Mouse (Mus musculus) spleen, embryonic (tissue): ENCODE measurements at regions not wholly inside any gene's neighbourhood (a gene's known extent, or its start where the extent isn't known, plus 50 kb on each side); places are given as distances from the start of the nearest gene placed in this dataset.

Source experiments
- CTCF ChIA-PET: fragments of 350-600 bp; sonication (Branson Sonifier 250); formaldehyde crosslinking; loops from one replicate; lab custom pipeline; 2022; lab: Charles Lee

DNA sequence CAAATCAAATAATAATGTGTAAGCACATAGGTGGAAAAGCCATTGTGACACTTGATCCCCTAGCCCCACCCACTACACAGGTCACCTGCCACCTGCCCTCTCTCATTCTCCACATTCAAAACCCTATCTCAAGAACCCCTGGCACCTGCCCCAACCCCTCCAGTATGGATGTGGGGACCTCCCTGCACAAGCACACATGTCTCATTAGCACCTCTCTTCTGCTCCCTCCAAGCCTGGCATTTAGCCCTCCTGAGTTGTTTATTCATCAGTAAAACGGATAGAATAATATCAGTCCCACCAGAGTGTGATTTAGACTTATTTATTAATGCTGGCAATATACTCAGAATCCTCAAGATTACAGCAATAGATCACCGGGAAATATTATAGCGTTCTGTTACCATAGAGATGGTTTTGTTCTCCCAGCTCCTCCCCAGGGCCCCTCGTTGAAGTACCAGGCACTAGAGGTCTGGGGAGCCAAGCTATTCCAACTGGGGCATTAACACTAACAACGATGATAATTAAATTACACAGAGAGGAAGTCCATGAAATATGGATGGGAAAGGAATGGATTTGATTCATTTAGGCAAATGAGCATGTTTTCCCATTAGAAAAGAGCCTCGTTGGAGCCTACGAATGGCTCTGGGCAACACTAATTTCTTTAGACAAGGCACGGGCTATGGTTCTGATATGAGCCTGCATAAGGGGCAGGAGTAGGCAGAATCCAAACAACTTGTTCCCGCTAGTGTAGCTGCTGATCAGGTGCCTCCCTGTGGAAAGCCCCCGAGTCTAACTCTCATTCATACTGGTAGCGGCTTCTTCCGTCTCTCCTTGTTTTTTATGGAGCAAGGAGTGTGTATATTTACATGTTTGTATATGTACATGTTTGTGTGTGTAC is 148.1 kb upstream of the Hs6st1 start:
- CTCF ChIA-PET = interaction anchor here (0.6 kb wide), 1 partner anchor 402 kb away, joined by 4 read pairs; no protein-coding TSS in a partner anchor

DNA sequence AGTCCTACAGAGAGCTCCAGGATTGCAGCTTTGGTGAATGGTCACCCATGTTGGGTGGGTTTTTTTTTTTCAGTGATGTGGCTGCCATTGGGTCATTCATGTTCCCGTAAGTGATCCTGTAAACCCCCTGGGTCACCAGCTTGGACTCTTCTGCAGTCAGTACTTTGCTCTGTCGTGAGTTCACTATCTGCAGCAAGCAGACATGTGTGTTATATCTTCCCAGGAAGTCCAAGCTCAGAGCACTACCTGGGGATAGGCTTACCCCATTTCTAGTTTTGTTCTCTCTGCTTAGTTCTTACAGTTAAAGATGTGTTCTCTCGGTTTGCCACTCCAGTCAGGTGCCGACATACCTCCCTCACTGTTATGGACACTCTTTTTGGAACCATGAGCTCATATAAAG is 143.4 kb upstream of the Hs6st1 start:
- CTCF ChIA-PET = no interaction called here

DNA sequence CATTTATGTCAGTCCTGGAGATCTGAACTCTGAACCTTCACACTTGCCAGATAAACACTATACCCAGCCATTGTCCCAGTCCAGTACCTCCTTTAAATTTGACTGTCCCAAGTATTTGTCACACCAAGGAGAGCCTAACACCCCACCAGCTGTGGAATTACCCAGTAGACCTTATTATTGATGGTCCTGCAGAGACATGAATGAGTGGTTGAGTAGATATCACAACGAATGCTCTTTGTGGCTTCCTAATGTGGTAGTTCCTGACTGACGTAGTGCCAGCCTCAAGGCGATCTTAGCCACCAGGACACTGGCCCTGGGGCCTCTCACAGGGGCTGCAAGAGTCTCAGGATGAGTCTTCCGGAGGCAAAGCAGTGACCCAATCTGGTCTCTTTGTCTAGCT is 142.9 kb upstream of the Hs6st1 start:
- CTCF ChIA-PET = no interaction called here

DNA sequence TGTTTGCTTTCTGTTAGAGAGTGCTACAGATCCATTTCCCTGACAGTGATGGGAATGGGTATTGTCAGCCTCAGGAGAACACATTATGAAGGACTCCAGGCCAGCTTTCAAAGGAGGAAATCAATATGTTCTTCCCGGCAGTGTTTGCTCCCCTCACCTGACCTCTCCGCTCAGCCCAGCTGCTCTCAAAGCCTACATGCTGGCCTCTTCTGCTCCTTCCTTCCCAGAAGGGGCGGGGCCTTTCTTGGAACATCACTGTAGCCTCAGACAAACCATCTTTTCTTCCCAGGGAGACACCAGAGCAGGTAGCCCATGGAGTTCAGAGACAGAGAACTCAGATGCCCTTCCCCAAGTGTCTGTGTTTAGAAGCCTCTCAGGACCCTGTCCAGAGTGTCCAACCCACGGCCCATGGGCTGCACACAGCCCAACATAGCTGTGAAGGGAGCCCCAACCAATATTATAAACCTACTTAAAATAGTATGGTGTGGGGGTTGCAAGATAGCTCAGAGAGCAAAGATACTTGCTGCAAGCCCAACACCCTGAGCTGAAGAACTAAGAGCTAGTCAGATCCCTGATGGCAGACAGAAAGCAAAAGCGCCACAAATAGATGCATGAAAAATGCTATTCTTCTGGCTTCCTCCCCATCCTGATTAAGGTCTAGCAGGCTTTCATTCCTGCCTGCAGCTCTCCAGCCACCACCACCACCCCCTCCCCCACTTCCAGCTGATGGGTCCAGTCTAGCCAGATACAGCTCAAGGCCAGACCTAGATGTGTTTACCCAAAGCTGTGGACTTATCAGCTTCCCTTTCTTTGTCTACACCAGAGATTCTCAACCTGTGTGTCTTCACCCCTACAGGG is 141.8 kb upstream of the Hs6st1 start:
- CTCF ChIA-PET = no interaction called here

DNA sequence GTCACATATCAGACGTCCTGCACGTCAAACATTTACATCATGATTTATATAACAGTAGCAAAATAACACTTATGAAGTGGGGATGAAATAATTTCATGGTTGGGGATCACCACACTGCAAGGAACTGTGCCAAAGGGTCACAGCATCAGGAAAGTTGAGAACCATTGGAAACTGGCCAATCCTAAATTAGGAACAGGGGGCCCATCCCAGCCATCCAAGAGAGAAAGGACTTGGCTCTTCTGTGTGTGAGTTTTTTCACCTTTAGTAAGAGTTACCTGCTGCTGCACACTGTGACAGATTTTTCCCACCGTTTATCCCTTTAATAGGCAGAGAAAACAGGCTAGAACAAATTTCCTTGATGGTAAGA is 141.2 kb upstream of the Hs6st1 start:
- CTCF ChIA-PET = no interaction called here

DNA sequence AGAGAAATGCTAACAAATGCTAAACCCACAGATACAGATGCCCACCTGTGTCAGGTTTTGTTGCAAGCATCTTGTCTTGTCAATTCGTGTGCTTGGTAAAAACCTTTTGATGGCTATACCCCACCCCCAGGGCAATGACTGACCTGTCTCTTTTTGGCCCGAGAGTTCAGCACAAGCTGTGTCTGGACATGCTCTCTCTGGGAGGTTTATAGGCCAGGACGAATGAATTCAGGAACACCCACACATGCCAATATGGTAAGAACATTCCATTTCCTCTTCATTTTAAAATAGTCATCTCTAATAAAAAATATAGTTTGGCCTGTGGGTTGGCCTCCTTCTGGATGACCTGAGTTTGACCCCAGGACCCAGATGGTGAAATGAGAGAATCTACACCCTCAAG is 137.8 kb upstream of the Hs6st1 start:
- CTCF ChIA-PET = no interaction called here

DNA sequence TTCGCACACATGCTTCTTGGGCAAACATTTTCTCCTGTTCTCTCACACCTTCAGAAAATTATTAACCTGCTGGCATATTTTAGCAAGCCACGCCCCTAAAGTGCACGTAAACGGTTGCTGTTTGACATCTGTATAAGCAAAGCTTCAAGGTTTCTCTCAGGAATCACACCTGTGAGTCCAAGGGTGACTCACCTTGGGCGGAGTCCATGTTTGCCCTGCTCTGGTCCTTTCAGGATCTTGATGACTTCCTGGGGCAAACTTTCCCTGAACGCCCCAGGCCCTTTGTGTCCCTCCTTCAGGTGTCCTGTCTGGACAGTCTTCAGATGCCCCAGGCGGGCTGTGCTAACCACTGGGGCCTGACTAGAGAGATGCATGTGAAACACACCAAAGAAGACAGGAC is 137.1 kb upstream of the Hs6st1 start:
- CTCF ChIA-PET = no interaction called here

DNA sequence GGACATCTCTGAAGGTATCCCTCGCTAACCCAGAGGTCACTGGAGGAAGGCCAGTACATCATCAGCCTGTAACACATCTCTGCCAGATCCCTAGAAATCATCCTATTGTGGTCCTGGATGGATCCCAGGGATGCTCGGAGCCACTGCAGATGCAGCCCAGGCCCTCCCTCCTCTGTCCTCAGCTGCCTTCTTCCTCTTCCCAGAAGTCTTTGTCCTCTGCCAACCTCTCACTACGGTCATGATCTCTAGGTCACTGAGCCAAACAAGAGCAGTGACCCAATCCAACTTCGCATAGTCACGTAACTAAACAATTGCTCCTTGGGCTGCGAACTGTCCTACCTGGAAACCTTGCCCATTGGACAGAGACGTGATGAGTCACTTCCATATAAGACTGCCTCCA is 134.7 kb upstream of the Hs6st1 start:
- CTCF ChIA-PET = no interaction called here

DNA sequence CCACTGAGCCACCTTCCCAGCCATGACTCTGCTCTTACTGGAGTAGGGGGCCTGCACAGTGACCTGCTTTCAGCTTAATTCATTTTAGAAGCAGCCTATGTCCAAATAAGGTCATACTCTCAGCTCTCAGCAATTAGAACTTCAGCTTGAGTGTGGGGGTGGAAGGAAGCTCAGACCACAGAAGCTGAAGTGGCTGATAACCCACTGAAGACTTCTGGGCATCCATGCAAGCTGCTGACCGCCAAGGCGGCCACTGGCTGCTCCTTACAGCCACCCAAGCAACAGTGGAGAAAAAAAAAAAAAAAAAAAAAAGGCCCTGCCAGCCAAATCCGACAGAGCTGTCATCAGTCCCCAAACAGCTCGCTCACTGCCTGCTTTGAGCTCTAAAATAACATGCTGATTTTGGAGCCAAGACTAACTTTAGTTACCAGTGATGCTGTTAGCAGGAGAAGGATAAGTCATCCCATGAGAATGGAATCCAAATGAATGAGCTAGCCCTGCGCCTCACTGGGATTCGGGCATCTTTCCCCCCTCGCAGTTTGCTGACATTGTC is 133.0 kb upstream of the Hs6st1 start:
- CTCF ChIA-PET = no interaction called here

DNA sequence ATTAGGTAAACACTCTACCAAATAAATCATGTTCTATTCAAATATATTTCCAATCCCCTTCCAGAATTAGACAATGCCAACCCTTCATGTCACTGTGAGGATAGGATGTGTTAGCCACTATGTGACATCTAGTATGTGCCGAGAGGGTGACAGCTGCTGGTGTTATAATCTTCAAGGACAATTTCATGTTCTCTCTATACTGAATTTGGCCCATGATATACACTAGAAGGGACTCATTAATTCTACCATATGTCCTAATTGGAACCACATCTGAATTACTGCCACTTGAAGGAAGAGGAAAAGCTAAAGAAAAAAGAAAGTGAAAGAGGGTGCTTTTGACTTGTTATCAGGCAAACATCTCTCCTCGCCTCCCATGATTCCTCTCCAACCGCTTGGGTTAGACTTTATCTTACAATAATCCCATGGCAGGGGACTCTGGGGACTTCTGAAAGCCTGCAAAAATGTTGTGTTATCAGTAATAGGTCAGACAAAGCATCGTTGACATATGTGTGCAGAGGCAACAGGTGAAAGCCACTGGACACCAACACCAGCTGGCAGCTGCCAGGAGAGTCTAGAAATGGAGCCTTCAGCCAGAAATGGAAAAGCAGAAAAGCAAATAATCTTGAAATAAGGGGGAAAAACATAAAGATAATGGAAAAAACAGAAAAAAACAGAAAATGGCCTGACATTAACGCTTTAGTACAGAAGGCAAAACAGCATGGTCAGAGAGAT is 131.7 kb upstream of the Hs6st1 start:
- CTCF ChIA-PET = no interaction called here

DNA sequence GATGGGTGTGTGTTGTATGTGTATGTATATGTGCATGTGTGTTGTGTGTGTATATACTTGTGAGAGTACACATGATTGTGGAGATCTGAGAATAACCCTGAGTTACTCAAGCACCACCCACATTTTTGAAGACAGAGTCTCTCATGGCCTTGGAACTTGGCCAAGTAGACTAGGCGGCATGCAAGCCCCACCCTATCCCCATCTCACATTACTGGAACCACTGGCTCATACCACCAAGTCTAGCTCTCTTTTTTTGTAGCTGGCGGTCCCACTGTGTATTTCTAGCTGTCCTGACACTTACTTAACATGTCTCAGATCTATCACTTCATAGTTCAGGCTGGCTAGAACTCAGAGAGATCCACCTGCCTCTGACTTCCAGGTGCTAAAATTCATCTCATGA is 128.0 kb upstream of the Hs6st1 start:
- CTCF ChIA-PET = no interaction called here

DNA sequence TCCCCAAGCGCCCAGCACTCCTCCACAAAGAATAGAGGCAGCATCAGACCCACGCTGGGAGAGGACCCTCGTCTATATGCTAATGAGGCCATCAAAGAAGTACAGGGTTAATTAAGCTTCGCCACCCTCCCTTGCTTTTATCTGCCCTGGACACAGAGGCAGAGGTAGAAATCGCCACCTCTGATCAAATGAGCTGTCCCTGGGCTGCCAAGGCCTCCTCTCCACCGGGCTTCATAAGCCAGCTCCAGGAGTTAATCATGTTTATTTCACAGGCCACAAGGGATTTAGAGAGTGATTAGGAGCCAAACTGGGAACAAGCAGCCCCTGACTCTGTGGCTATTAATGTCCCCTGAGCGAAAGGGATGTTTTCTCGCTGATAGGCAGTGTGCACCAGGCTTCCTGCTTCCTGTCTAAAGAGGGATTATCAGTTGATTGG is 126.5 kb upstream of the Hs6st1 start:
- CTCF ChIA-PET = no interaction called here

DNA sequence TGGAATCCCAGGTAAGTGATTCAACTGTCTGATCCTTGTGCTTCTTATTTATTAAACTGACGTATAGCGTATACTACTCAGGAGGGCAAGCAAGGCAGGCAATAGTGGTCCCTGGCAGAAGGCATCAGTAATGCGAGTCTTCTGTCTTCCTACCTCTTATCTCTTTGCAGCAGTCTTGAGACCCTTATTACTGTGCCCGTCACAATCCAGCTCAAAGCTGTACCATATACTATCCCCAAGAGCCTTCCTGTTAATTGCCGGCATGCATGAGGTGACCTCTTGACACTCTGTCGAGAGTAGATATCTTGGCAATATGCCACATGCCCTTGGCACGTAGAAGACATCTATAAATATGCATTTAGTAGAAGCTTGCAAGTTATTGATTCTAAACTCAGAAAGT is 126.0 kb upstream of the Hs6st1 start:
- CTCF ChIA-PET = no interaction called here

DNA sequence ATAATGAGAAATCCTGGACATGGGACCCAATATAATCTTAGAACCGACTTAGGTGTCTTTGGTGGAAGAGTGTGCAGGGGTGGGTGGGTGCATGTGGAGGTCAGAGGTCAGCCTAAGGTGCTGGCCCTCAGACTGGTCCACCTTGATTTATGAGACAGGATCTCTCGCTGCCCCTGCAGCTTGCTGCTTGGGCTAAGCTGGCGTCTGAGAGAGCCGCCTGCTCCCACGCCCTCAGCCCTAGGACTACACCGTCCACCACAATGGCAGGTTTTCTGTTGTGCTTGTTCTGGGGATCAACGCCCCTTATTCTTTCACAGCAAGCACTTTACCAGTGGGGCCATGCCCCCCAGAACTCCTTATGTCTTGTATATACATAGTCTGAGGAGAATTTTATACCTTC is 124.4 kb upstream of the Hs6st1 start:
- CTCF ChIA-PET = no interaction called here

DNA sequence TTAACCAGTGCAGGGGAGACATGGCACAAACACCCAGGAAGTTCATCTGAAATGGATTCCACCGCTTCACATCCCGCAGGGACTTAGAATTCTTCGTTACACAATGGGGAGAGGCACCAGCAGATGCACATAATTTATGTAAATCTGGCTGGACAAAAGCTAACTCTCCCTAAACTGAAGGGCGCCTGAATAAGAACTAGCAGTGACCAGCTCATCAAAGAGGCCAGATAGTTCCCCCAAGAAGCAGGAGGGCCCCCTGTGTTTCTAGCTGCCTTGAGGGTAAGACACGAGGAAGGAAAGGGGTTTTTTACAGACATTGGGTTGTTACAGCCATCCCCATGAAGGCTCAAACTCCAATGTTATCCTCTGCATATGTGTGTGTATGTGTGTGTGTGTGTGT is 123.8 kb upstream of the Hs6st1 start:
- CTCF ChIA-PET = no interaction called here

DNA sequence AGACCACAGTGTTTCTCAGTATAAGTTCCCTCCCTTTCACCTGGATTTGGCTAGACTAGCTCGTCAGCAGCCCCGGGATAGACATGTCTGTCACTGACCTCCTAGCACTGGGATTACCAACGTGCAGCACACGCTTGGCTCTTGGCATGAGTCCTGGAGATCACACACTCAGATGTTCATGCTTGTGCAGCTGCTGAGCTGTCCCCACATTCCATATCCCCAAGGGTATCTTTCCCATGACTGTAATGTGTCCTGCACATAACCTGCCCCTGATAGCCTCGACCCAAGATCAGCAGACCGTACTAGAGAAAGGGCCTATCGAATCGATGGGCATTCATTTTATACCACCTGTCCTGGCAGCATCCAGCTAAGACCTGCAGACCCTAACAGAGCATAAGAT is 123.4 kb upstream of the Hs6st1 start:
- CTCF ChIA-PET = no interaction called here

DNA sequence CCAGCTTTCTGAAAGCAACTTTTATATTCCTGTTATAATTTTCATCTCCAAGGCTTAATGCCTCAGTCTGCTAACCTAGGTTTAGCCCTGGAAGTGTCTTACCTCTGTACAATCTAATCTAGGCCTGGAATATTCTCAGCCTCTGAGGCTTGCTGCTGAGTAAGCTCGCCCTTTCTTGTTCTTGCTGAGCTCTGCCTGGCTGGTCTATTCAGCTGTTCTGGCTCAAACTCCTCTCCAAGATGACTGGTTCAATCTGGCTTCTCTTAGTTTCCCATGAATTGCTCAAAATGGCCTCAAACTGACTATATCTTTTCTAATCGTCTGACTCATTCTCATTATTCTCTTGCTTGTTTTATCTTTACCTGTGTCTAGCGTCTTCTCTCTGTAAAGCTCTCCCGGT is 122.6 kb upstream of the Hs6st1 start:
- CTCF ChIA-PET = interaction anchor here (0.6 kb wide), 3 partner anchors 38 to 1683 kb away, joined by 7 to 14 read pairs (median 12); no protein-coding TSS in a partner anchor

DNA sequence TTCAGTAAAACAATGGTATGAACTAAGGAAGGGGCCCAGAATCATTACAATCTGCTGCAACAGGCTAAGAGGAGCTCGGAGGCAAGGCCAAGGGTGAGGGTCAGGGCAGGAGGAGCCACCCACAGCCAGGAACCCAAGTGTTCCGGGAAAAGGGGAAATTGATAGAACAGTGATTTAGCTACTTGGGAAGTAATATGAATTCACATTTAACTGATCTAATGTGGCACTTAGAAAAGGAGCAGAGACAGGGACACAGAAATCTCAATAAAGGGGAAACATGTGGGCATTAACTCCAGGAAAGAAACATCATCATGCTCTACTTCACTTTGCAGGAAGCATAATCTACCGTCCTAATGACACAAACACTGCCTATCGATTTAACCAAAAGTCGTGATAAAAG is 120.1 kb upstream of the Hs6st1 start:
- CTCF ChIA-PET = no interaction called here

DNA sequence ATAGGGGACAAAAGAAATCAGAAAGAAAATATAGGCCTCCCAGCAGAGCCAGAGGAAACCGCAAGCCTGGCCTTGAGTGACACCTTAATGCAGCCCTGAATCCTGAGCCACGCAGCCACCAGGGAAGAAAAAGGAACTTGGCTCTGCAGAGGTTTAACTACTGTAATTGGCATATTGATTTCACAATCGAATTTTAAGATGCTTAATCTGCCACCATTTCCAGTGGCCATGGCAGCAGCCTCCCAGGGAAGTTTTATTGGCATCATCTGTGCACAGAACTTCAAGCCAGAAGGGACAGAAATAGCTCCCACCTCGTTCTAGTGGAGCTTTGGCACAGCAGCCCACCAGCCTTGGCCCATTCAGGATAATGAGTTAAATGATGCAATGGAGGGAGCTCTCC is 117.1 kb upstream of the Hs6st1 start:
- CTCF ChIA-PET = no interaction called here

DNA sequence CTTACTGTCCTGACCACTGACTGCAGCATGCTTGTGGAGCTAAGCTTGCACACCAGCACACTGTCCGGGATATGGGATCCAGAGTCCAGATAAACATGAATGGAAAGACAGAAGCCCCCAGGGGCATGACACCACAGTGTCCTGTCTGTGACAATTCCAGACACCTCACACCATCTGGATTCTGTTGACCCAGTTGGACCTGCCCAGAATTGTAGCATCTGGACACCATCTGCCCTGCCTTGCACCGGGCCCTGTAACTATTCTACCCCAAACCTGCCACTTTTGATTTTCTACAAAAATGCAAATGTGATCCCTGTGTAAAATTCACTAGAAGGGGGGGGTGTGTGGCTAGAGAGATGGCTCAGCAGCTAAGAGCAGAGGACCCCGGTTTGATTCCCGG is 114.5 kb upstream of the Hs6st1 start:
- CTCF ChIA-PET = no interaction called here

DNA sequence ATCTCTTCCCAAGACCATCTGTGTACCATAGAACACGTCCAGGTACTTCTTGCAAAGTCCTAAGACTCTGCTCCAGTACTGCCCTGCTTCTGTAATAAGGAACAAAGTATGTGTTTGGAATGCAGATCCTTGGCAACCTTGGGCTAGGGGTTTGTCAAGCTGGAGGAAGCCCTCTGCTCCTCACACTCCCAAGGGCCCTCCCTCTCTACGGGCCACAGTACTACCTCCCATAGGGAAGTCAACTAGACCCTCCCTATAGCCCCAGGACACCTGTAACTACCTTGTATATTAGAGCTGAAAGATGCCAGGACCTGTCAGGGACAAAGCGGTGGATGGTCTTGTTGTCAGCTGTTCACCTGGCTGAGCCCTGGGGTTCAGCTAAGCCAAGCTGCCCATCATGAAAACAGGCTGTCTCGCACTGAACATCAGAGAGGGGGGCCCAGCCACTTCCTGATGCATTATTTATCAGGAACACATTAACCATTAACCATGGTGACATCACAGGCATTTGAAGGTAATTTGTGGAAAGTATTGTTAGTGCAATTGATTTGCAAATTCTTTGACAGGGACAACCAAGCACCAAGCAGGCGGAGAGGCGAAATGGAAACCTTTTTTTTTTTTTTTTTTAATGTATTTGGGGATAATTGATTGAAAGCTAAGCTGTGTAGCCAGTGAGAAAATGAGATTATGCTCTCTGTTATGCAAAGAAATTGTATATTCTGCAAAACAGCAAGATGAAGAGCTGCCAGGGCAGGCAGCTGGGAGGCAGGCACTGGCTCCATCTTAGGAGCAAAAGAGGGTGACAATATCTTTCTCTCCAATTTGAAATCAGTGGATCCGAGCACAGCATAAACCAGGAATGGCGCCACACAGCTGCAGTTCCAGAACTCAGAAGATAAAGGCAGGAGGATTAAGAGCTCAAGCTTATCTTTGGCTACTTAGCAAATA is 110.5 kb upstream of the Hs6st1 start:
- CTCF ChIA-PET = no interaction called here
